Mouse (Mus musculus): ENCODE measurements around the gene Trim41.

Trim41 gene

GRCm38 (mm10) chr11:48816281-48816781 lies 822 bp downstream of the Trim41 start:
- DNase-seq (ENCODE audit: extremely low spot score, low read depth, low spot score) = no peak

GRCm38 (mm10) chr11:48815851-48816250 lies 1.3 kb downstream of the Trim41 start:
- no peak for DNase-seq (ENCODE audit: extremely low spot score, low read depth, low spot score)

DNA sequence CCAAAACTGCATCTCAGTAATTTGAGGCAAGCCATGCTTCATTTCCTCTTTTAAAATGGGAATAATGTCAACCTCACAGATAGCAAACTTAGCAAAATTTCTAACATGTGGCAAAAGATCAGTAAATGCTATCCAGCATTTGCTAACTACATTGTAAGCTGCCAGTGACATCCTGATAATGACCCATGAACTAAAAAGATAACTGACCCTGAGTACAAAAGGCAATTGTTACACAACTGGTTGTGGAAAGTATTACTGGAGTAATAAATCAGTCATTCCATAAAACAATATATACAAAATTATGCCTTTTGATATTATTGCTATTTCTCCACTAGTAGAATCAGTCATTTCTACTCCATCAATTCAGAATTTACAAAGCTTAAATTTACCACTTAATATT lies 3.4 kb downstream of the Trim41 start:
- DNase-seq (ENCODE audit: extremely low spot score, low read depth, low spot score) = no peak

GRCm38 (mm10) chr11:48810142-48810541 lies 7.0 kb downstream of the Trim41 start:
- no peak for DNase-seq (ENCODE audit: extremely low spot score, low read depth, low spot score)

DNA sequence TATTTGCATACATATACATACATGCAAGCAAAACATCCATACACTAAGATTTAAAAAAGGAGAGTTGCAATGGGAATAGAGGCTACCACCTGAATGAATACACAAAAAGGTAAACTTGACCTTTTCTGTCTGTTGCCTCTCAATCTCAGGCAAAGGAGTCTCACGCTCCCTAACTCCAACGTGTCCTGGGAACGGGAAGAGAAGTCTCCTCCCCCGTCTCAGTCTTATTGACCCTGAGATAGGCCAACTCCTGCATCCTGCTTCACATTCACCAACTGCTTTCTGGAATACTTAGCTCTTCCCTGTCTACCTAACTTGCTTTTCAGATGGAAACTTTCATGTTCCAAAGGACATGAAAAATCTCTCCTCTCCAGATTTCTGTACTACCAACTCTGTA lies 7.7 kb downstream of the Trim41 start:
- no peak for DNase-seq (ENCODE audit: extremely low spot score, low read depth, low spot score)

DNA sequence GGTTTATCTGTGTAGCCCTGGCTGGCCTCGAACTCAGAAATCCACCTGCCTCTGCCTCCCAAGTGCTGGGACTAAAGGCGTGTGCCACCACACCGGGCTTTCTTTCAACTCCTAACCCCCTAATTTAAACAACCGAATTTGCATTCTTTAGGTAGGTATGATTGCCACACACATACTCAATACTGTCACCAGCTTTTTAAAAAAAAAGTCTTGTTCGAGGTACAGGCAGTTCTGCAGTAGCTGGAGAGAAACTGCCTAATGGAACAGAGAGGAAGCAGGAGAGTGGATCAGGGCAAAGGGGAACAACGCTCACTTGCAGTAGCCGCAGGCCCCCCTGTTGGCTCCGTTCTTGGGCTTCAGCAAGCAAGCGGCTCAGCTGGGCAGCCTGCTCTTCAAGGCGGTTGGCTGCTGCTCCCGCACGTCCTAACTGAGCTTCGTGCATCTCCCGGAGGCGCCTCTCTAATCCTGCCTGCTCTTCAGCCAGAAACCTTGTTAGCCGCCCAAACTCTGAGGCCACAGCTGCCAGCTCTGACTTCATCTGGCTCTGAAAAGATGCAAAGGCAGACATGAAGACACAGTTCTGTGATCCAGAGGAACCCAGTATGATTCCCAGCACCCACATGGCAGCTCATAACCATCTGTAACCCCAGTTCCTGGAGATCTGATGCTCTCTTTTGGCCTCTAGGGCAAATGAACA lies 8.3 kb downstream of the Trim41 start:
- DNase-seq (ENCODE audit: extremely low spot score, low read depth, low spot score) = no peak

DNA sequence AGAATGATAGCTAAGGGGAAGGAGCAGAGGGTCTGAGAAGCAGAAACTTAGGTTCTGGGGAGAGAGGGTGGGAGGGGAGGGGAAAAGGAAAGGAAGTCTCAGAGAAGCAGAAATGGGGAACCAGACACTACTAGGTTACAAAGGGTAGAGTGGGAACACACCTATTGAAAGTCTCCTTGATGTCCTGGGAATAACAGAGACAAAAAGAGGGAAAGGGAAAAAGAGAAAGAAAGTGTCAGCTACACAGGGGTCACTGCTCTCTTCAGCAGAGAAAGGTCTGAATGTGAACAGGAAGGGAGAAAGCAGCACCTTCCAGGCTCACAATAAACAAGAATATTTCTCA lies 8.9 kb downstream of the Trim41 start:
- no peak for DNase-seq (ENCODE audit: extremely low spot score, low read depth, low spot score)

GRCm38 (mm10) chr11:48807563-48808303 lies 9.4 kb downstream of the Trim41 start:
- DNase-seq (ENCODE audit: extremely low spot score, low read depth, low spot score) = no peak

DNA sequence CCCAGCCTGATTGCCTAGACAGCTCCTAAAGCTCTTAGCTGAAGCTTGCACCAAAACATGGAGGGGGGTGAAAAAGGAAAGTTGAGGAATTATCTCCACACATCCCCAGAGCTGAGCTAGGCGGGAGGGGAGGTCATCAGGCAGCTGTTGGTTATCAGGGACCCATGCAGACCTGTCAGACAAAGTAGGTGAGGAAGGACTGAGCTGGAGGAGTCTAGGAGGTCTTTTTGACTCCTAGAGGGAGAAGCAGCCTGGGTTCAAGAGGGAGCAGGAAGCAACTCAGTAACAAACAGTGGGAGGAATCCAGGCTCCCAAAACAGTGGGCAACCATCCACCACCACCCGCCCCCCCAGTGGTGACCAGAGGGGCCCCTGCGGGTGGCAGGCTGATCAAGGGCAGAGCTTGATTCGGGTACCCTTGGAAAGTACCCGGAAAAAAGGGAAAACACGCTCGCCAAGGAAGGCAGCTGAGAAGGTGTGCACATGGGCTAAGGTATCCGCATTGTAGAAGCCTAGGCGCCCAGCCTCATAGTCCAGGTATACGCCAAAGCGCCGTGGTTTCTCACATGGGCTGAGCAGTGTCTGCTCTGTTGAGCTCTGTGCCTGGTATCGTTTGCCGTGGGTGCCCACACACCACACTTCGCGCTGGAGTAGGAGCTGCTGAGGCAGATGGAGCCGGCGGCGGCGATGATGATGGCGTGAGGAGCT lies 10.1 kb downstream of the Trim41 start:
- DNase-seq (ENCODE audit: extremely low spot score, low read depth, low spot score) = no peak

GRCm38 (mm10) chr11:48804922-48805321 lies 12.2 kb downstream of the Trim41 start:
- DNase-seq (ENCODE audit: extremely low spot score, low read depth, low spot score) = no peak

DNA sequence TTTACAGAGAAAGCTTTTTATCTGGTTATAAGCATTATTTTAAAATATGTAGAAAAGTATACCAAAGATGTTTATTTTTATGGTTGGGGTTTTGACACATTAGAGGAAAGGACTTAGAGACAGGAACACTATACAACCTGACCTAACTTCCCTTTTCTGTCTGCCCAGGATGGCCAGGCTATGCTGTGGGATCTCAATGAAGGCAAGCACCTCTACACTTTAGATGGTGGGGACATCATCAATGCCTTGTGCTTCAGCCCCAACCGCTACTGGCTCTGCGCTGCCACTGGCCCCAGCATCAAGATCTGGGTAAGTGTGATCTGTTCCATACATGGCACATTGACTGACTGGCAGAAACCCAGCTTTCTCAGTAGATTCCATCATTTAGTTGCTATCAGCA lies 13.2 kb downstream of the Trim41 start:
- no peak for DNase-seq (ENCODE audit: extremely low spot score, low read depth, low spot score)

DNA sequence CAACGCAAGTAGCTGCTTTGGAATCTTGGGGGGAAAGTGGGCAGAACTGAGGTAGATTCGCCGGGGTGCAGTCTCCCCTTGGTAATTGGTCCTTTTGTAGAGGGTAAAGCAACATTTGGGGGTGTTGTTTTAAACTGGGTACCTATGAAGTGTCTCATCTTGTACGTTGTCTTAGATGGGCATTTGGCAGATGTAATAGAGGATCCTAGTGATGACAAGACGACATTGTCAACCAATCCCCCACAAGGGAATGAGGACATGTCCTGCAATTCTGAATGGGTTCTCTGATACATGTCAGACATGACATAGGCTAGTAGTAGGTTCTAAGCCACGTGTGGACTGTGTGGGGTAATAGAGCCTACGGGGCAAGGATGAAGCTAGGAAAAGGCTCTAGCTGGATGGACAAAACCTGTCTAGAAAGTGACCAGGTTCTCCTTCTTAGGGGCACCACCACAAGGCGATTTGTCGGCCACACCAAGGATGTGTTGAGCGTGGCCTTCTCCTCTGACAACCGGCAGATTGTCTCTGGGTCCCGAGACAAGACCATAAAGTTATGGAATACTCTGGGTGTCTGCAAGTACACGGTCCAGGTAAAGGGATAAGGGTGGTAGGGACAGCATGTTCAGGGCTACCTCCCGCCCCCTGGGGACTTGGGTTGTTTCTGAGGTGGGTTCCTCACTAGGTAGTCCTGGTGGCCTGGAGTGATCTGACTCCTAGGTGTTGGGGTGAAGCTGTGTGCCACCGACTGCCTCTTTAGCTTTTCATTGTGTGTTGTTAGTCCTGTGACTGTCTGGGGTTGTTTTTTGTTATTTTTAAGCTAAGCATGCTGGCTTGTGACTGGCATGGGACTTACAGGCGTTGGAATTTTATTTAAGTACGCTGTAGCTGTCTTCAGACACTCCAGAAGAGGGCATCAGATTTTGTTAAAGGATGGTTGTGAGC lies 15.1 kb downstream of the Trim41 start:
- DNase-seq (ENCODE audit: extremely low spot score, low read depth, low spot score) = no peak

DNA sequence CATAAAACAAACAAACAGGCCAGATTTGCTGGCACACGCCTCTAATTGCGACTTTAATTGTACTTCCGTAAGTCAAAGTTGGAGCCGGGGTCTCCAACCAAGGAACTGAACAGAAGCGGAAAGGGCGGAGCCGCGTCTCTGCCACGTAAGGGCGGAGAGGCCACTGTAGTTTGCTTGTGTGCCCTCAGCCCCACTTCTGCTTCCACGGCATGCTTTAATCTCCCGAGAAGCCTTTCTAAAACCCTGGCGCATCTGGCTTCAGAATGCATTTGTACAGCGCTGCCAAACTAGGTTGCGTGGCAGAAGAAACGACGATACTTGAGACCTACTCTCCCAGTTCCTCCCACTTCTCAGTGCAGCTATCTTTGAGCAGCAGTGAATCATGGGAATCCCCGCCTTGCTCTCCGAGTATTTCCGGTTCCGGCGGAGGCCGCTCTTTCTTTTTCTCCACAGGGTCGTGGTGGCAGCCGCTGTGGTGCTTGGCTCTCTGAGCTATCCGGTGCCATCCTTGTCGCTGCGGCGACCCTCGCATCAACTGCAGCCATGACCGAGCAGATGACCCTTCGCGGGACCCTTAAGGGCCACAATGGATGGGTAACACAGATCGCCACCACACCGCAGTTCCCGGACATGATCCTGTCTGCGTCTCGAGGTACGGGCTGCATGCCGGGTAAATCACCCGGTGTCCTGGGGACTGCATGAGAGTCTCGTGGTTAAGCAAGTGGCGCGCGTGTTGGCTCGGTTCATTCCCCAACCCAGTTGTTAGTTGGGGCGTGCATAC lies 17.0 kb downstream of the Trim41 start, which contains the start of gene Rack1:
Gene Rack1 (plus strand): TSS at position 412 of the 781 bp plus-strand sequence.
- DNase-seq (ENCODE audit: extremely low spot score, low read depth, low spot score) = no peak

- no peak for DNase-seq (ENCODE audit: extremely low spot score, low read depth, low spot score)
These were observed 17.9 kb downstream of the Trim41 start for GRCm38 (mm10) chr11:48798984-48799920.

GRCm38 (mm10) chr11:48798308-48798707 lies 18.8 kb downstream of the Trim41 start:
- no peak for DNase-seq (ENCODE audit: extremely low spot score, low read depth, low spot score)

DNA sequence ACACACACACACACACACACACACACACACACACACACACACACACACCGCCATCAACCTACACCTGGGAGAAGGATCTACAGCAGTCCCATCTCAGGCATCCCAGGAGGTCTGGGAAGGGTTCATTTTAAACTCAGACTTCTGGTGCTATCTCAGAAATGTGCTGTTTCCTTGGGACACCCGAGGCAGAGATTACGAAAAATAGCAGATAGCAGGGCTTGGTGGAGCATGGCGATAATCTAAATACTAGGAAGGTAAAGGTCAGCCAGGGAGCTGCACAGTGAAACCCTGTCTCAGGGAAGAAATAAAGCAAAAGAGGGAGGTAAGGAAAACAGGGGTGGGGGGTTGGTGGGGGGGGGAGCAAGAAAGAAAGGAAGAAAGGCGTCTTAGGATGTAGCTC lies 19.9 kb downstream of the Trim41 start:
- DNase-seq (ENCODE audit: extremely low spot score, low read depth, low spot score) = no peak

GRCm38 (mm10) chr11:48796290-48796689 lies 20.9 kb downstream of the Trim41 start:
- no peak for DNase-seq (ENCODE audit: extremely low spot score, low read depth, low spot score)

DNA sequence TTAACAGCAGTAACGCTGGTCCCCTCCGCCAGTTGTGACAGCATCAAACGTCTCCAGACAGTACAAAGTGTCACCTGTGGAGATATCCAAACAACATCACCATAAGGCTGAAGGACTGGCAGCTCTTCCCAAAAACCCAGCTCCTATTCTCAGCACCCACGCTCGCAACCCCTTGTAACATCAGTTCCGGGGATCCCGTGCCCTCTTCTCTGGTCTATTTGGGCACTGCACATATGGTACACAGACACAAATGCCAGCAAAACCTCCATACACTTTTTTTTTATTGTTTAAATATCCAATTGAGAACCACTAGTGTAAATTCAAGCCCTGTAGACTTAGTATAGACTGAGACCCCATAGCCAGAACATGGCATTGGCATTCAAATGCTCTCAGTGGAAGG lies 21.9 kb downstream of the Trim41 start:
- no peak for DNase-seq (ENCODE audit: extremely low spot score, low read depth, low spot score)

GRCm38 (mm10) chr11:48793184-48793583 lies 24.0 kb downstream of the Trim41 start:
- DNase-seq (ENCODE audit: extremely low spot score, low read depth, low spot score) = no peak

Measured in hindlimb bud, embryonic 11.5 days (tissue).